Mouse (Mus musculus): ENCODE results near the gene Islr.

Islr gene

DNA sequence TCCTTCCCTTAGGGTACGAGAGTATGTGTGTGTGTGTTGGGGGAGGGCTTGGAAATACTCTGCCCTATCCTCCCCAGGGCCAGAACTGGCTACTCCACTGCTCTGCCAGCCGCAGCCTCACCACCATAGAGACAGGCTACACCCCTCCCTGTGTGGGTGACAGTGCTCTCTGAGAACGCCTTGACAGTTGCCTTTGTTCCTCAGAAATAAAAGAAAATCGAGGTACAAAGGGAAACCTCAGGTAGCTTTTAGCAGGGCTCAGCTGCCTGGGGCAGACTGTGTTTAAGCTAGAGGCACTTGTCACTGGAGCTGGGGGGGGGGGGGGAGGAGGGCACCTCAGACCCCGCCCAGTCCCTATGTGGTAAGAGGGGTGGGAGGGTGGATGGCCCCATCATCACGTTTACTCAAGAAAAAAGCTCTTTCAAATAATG, 91.8 kb downstream of the Islr start:
- peak; percentile 49 for DNase-seq (ENCODE audit: low spot score)

DNA sequence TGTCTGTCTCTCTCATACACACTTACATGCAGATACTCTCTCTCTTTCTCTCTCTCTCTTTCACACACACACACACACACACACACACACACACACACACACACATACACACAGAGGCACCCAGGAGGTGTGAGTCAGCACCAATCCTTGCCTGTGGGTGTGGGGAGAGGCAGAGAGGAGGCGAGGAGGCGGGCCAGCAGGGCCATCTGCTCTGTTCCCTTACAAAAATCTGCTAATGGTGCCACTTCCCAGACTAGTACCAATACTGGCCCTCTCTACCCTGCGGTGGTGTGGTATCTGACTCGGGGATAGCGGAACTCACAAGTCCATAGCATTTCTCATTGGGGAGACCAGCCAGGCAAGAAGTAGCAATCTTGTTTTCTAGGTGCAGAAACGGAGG, 92.7 kb downstream of the Islr start:
- no peak for DNase-seq (ENCODE audit: low spot score)

DNA sequence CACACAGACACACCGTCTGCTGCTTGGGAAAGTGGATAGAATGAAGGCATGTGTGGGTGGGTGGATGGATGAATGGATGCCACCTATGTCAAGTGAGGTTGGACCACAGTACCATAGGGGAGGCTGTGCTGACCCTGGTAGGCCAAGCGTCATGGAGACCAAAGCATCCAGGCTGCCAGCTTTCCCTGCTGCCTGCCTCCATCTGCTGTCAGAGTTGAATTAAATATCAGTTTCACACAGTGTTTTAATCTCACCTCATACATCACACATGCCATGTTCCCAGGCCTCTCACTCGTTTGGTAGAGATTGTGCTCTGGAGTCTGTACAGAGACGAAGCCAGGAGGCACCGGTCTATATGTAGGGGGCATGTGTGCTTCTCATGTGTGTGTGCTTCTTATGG, 93.3 kb downstream of the Islr start:
- DNase-seq (ENCODE audit: low spot score): no peak

DNA sequence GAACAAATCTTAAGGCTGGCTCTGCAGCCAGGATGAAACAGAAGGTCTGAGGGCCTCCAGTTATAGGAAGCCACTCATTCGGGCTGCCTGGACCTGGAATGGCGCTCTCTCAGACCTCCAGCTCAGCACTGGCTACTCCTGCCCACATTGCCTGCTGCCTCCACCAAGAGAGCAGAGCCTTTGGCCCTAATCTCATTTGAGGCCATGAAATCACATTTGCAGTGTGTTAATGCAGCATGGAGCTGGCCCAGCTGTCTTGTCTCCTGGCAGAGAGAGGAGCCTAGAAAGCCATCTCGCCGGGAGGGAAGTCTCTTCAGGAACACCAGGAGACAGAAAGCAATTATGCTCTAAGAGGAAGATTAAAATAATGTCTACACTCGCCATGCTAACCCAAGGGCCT, 96.6 kb downstream of the Islr start:
- DNase-seq (ENCODE audit: low spot score): no peak
